Mouse (Mus musculus): ENCODE data around the gene Crebbp. TPM values are rescaled to one million over a fixed set of nuclear protein-coding genes. Genes with fewer than 3 reads are reported as not detected.

Gene Crebbp
- polyA plus RNA-seq, 1 experiment = 41.4 TPM

DNA sequence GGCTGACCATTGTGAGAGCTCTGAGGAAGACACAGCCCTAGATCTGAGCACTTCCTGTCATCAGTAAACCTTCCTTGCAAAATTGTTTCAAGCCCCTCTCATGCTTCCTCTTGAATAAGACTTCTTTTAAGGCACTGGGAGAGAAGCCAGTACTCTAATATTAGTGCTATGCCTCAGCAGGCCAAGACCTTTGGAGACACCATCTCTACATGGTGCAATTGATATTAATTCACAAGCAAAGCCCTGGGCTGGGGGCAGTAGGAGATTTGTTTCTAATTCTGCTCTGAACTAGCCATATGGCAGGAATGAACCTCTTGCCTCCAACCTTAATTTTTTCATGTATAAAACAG lies 52.9 kb downstream of the Crebbp start:
- TF ChIP-seq POLR2A (IDR thresholded peaks at IDR 0.05; ENCODE audit: borderline replicate concordance, low read depth, low read length) (no peak), CTCF (IDR thresholded peaks at IDR 0.05; ENCODE audit: low read depth, low read length) (no peak)
- Histone ChIP-seq H3K4me1 (ENCODE audit: control insufficient read depth, insufficient read depth, low read length) (peaks cover 12% of the 10 kb centered on the region), H3K4me3 (ENCODE audit: insufficient read depth, low read length) (no peak overlapping the region), H3K27ac (ENCODE audit: insufficient read depth, low read depth, low read length) (no peak overlapping the region)

DNA sequence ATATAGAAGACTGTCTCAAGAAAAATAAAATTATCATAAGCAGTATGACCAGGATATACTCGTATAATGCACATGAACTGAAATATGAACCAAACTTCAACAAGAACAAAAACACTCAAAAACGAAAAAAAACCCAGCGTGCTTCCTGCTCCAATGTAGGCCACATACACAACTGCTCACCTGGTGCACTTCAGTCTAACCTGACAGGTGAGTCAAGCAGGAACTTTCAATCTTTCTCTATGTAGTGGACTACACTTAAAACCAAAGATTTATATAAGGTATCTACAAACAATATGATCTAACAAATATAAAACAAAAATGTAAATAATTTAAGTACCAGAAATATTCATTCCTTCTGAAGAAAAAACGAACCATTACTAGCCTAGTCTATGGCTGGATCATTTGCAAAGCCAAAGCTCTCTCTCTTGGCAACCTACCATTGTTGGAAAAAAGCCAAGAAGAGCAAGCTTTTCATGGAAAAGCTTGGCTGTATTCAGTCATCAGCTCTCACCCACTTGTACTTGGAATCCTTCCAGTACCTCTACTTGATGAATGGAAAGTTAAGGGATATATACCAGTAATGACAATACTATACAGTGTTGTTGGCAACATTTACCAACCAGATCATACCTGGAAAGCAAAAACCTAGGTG lies 53.4 kb downstream of the Crebbp start:
- TF ChIP-seq CTCF (IDR thresholded peaks at IDR 0.05; ENCODE audit: low read depth, low read length) = no peak
- H3K27ac ChIP-seq (ENCODE audit: insufficient read depth, low read depth, low read length) = no peak overlapping the region

DNA sequence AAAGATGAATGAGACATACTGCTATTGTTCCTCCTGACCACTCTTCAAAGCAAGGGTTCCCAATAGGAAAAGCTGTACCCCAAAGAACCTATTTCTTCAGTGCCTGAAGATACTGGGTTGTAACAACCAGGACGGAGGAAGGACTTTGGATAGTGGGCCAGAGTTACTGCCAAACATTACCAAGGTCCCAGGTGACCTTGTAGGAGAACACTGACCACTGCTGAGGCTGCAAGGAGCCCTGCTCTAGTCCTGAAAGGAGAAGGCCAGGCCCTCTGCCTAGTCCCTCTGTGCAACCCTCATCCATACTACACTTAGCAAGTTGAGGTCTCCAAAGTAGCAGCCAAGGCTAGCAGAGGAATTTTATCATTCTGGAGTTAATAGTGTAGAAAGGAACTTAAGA lies 60.7 kb downstream of the Crebbp start:
- Histone ChIP-seq H3K4me3 (ENCODE audit: insufficient read depth, low read length) (no peak overlapping the region), H3K27ac (ENCODE audit: insufficient read depth, low read depth, low read length) (no peak overlapping the region), H3K4me1 (ENCODE audit: control insufficient read depth, insufficient read depth, low read length) (peaks cover 12% of the 10 kb centered on the region)
- no peak for TF ChIP-seq POLR2A (IDR thresholded peaks at IDR 0.05; ENCODE audit: borderline replicate concordance, low read depth, low read length)
- no peak for TF ChIP-seq CTCF (IDR thresholded peaks at IDR 0.05; ENCODE audit: low read depth, low read length)

More for the DNA sequence above, 53.4 kb downstream of the Crebbp start:
- no peak overlapping the region for H3K4me3 ChIP-seq (ENCODE audit: insufficient read depth, low read length)
- peaks cover 16% of the 10 kb centered on the region for H3K4me1 ChIP-seq (ENCODE audit: control insufficient read depth, insufficient read depth, low read length)

DNA sequence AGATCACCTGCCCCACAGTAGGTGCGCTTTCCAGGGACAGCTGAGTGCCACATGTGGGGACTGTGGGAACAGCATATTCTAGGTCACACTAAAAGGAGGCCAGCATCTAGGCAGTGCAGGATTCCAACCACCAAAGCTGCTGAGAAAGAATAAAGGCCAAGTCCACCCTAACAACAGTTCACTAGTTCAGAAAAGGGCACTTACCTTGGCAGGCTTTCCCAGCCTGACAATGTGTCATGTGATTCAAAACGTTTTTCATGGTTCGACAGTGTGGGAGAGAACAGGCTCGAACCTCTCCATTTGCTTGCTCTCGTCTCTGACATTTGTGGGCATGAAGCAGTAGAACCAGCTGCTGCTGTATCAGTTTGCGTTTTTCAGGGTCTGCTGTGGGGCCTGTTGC lies 75.3 kb downstream of the Crebbp start:
- H3K4me1 ChIP-seq (ENCODE audit: control insufficient read depth, insufficient read depth, low read length) = no peaks in the 10 kb centered on the region
- TF ChIP-seq CTCF (IDR thresholded peaks at IDR 0.05; ENCODE audit: low read depth, low read length) (no peak), POLR2A (IDR thresholded peaks at IDR 0.05; ENCODE audit: borderline replicate concordance, low read depth, low read length) (no peak)
- H3K4me3 ChIP-seq (ENCODE audit: insufficient read depth, low read length) = no peak overlapping the region
- H3K27ac ChIP-seq (ENCODE audit: insufficient read depth, low read depth, low read length) = no peak overlapping the region

DNA sequence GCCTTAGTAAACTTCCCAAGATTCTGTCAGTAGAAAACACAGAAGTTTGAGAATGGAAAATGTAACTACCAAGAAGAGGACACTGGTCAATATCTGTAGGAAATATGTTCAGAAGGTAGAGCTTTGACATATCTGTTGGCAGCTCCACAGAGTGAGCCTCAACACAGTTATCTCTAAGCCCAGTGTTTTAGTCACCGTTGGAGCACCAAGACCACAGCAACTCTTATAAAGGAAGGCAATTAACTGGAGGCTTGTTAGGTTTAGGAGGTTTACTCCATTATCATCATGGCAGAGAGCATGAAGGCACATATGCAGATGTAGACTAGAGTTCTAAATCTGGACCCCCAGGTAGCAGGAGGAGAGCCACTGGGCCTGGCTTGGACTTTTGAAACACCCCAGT lies 80.0 kb downstream of the Crebbp start:
- Histone ChIP-seq H3K27ac (ENCODE audit: insufficient read depth, low read depth, low read length) (no peak overlapping the region), H3K4me1 (ENCODE audit: control insufficient read depth, insufficient read depth, low read length) (no peaks in the 10 kb centered on the region), H3K4me3 (ENCODE audit: insufficient read depth, low read length) (no peak overlapping the region)
- TF ChIP-seq CTCF (IDR thresholded peaks at IDR 0.05; ENCODE audit: low read depth, low read length) (no peak), POLR2A (IDR thresholded peaks at IDR 0.05; ENCODE audit: borderline replicate concordance, low read depth, low read length) (no peak)

DNA sequence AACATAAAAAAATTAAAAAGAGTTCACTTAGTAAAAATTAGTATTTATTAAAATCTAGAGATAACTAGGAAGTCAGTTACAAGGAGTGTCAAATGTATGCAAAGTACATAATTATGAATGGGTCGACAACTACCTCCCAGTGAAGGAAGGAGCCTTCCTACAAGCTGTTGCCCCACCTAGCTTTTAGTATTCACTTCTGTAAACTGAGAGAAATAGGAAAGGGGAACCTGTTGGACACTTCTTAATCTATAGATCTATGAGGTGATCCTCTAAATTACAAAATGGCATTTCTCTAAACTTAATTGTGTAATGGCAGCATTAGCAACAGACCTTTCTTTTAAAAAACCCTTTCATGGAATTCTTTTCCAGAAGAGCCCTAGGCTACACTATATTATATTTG lies 84.9 kb downstream of the Crebbp start:
- Histone ChIP-seq H3K27ac (ENCODE audit: insufficient read depth, low read depth, low read length) (no peak overlapping the region), H3K4me3 (ENCODE audit: insufficient read depth, low read length) (no peak overlapping the region), H3K4me1 (ENCODE audit: control insufficient read depth, insufficient read depth, low read length) (no peaks in the 10 kb centered on the region)
- no peak for TF ChIP-seq POLR2A (IDR thresholded peaks at IDR 0.05; ENCODE audit: borderline replicate concordance, low read depth, low read length)
- no peak for TF ChIP-seq CTCF (IDR thresholded peaks at IDR 0.05; ENCODE audit: low read depth, low read length)

DNA sequence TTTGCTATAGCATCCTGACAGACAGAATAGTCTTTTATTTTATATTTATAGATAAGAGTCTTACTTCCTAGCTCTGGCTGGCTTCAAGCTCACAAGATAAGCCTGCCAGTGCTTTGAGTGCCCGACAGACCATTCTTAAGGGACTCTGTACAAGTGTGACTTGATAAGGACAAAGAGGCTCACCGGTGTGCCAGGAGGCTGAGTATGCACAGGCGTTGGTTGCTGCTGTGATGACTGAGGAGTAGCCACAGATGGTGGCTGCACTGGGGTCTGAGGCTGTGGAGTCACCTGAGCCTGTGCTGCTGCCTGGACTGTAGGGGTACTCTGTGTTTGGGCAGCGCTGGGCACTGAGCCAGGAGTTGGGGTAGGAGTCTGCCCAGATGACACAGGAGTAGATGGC lies 96.7 kb downstream of the Crebbp start:
- Histone ChIP-seq H3K4me1 (ENCODE audit: control insufficient read depth, insufficient read depth, low read length) (no peaks in the 10 kb centered on the region), H3K4me3 (ENCODE audit: insufficient read depth, low read length) (no peak overlapping the region), H3K27ac (ENCODE audit: insufficient read depth, low read depth, low read length) (no peak overlapping the region)
- TF ChIP-seq CTCF (IDR thresholded peaks at IDR 0.05; ENCODE audit: low read depth, low read length) = no peak

DNA sequence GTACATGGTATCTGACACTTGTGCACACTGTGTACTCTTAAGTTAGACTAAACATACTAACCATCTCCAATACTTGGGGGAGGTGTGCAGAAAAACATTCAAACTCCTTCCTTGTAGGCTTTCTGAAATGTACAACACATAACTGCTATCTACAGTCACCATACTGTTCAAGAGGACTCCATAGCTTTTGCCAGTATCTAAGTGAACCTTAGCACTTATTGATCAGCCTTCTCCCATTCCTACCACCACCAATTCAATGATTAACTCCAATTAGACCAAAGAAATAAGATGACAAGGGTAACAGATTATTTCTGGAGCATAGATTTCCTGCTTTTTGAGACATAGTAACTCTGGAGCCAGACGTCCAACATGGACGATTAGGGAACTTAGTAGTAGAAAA lies 113.4 kb downstream of the Crebbp start:
- Histone ChIP-seq H3K4me1 (ENCODE audit: control insufficient read depth, insufficient read depth, low read length) (no peaks in the 10 kb centered on the region), H3K27ac (ENCODE audit: insufficient read depth, low read depth, low read length) (no peak overlapping the region), H3K4me3 (ENCODE audit: insufficient read depth, low read length) (no peak overlapping the region)
- TF ChIP-seq POLR2A (IDR thresholded peaks at IDR 0.05; ENCODE audit: borderline replicate concordance, low read depth, low read length) (no peak), CTCF (IDR thresholded peaks at IDR 0.05; ENCODE audit: low read depth, low read length) (no peak)

DNA sequence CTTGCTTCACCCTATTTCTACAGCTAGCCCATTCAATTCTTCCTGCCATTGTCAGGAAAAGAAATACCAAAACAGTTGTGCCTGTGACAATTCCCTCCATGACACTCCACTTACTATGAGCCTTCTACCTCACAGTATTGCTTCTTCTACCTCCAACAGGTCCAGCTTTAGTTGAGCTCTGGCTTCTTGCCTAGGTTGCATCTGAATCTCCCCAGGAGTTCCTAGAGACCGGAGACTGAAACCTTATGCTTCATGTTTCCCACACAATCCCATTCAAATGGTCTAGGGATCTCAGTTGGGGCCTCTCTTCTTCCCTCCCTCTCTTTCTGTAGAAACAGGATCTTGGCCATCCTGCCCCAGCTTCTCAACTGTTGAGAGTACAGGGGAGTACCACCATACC lies 116.3 kb downstream of the Crebbp start:
- H3K4me3 ChIP-seq (ENCODE audit: insufficient read depth, low read length) = no peak overlapping the region
- TF ChIP-seq CTCF (IDR thresholded peaks at IDR 0.05; ENCODE audit: low read depth, low read length) = no peak
- H3K4me1 ChIP-seq (ENCODE audit: control insufficient read depth, insufficient read depth, low read length) = no peaks in the 10 kb centered on the region
- H3K27ac ChIP-seq (ENCODE audit: insufficient read depth, low read depth, low read length) = no peak overlapping the region

DNA sequence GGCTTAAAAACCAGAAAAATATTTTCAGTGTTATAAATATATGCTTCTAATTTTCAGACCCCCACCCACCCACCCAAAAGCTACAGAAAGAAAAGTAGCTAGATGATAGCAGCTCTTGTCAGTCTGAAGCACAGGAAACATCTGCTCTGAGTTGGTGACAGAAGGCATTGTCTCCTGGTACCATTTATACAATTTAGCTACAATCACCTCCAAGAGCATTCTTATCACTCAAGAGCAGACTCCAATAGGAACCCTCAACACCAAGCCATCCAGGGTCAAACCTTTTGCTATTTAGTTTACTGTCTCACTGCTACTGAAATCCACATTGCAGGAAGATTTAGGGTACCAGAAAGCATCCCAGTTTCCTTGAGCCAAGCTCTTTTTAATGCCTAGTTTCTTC lies 116.9 kb downstream of the Crebbp start:
- TF ChIP-seq POLR2A (IDR thresholded peaks at IDR 0.05; ENCODE audit: borderline replicate concordance, low read depth, low read length) (no peak), CTCF (IDR thresholded peaks at IDR 0.05; ENCODE audit: low read depth, low read length) (no peak)
- H3K4me1 ChIP-seq (ENCODE audit: control insufficient read depth, insufficient read depth, low read length) = no peaks in the 10 kb centered on the region
- no peak overlapping the region for H3K4me3 ChIP-seq (ENCODE audit: insufficient read depth, low read length)
- H3K27ac ChIP-seq (ENCODE audit: insufficient read depth, low read depth, low read length) = no peak overlapping the region

DNA sequence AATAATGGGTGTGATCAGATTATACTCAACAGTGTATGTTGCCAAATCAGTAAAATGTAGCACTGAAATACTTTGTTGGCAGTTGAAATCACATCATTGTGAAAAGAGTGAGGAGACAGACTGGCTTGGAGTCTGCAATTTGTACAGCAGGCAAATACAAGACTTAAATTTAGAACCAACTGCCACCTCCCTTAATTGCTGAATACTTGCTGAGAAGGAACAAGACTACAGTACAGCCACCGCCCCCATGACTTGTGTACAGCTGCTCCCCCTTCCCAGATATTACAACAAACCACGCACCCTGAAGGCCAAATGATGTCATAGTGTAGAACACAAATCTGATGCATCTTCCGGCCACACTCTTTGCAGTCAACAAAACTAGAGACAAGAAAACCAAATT lies 117.7 kb downstream of the Crebbp start:
- Histone ChIP-seq H3K4me1 (ENCODE audit: control insufficient read depth, insufficient read depth, low read length) (no peaks in the 10 kb centered on the region), H3K27ac (ENCODE audit: insufficient read depth, low read depth, low read length) (no peak overlapping the region), H3K4me3 (ENCODE audit: insufficient read depth, low read length) (no peak overlapping the region)
- no peak for TF ChIP-seq POLR2A (IDR thresholded peaks at IDR 0.05; ENCODE audit: borderline replicate concordance, low read depth, low read length)
- TF ChIP-seq CTCF (IDR thresholded peaks at IDR 0.05; ENCODE audit: low read depth, low read length) = no peak
